Mouse (Mus musculus) right cerebral cortex, postnatal 4 days (tissue): ENCODE results near the gene Med16.

ENCODE experiments used
- DNase-seq: peaks from one replicate; pipeline ENCODE4 v3.0.0-alpha.2; 2022

Med16 gene

DNA sequence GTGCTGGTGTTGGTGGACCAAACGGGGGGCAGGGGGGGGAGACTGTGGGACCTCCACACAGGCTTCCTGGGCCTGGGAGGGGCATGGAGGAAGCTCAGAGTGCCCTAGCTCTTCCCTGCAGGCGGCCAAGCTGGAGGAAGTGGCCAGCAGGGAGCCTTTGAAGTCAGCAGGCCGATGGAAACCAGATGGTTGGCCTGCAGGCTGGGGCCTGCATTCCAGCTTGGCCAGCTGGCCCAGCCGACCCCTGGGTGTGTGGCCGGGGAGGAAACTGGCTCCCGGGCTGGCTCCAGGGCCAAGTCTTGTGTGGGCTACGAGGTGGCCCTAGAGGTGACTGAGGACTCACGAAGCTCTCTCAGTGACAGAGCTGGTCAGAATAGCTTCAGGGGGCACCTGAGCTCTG, 24.0 kb upstream of the Med16 start:
- peak; percentile 35 for DNase-seq

- no peak for DNase-seq
Observed at GRCm38 (mm10) chr10:79931797-79932196, 23.1 kb upstream of the Med16 start.

DNA sequence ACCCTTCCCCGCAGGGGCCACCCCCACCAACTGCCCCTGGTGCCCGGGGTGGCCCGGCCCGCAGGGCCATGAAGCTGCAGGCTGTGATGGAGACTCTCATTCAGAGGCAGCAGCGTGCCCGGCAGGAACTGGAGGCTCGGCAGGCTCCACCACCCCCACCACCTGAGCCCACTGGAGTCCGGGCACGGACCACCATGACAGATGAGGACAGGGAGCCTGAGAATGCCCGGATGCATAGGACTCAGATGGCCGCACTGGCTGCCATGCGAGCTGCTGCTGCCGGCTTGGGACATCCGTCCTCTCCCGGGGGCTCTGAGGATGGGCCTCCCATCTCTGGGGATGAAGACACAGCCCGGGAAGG, 22.1 kb upstream of the Med16 start:
- DNase-seq: no peak

DNA sequence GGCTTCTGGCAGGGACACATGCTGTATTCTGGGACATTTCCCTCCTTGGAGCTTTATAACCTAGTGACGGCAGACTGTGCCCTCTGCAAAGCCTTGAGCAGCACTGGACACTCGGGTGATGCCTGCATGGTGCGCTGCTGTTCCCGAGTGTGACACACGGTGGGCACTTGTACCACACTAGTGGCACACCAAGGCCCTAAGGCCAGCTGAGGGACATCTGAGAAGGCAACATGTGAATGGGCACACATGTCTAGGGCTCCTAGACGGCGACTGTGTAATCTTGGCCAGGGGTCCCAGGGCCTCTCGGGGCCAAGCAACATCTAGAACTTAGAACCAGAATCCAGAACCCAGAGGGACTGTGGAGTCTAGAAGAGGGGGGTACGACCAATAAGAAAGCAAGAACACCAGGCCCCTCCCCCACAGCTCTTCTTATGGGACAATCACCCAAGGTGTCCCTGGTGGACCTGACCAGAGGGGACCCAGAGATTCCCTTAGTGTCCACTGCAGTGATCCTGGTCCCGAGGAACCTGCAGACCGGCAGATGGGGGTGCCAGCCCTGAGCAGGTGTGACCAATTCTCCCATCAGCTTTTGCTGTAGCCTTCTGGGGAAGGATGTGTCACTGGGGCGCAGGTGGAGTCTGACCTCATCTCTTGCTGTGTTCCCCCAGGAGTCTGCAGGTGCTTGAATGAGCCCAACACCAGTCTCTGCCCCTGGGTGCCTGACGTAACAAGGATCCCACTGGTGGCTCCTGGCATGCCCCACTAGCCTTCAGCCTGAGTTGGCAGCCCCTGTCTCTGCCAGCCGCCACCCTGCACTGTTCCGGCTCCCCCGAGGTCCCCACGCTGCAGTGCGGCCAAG, 21.5 kb upstream of the Med16 start:
- no peak for DNase-seq

- DNase-seq: no peak
Observed at GRCm38 (mm10) chr10:79928907-79929701, 20.4 kb upstream of the Med16 start.

GRCm38 (mm10) chr10:79928030-79928694, 19.4 kb upstream of the Med16 start:
- DNase-seq: no peak

DNA sequence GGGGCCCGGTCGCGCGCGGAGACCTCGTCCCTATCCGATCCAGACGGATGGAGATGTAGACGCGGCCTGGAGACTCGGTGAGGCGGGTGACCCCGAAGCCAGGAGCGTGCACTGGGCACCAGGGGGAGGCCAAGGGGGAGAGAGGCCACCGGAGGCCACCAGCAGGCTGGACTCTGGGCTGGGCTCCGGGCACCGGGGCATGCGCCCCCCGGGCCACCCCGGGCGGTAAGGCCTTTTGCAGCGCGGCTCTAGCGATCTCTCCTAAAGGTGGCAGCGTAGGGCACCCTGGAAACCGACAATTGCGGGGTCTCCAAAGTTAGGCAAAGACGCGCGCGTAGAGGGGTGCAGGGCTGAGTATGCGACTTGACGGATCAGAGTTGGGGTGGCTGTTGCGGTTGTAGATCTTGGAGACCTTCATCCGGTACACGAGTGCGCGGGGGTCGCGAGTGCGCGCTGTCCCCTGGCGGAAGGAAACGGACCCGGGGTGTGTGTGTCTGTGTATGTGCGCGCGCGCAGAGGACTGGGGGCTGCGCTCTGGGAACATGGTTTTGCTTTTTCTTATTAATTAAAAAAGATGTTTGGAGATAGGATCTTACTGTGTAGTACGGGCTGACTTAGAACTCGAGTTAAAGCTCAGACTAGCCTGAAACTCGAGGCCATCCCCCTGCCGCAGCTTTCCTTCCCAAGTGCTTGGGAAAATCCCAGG, 18.8 kb upstream of the Med16 start:
- DNase-seq: peak; percentile 53

GRCm38 (mm10) chr10:79926491-79927323, 18.0 kb upstream of the Med16 start, which contains the start of gene Arid3a:
TSS of gene Arid3a (plus strand) at chr10:79927043.
- DNase-seq: peak; percentile 77

DNA sequence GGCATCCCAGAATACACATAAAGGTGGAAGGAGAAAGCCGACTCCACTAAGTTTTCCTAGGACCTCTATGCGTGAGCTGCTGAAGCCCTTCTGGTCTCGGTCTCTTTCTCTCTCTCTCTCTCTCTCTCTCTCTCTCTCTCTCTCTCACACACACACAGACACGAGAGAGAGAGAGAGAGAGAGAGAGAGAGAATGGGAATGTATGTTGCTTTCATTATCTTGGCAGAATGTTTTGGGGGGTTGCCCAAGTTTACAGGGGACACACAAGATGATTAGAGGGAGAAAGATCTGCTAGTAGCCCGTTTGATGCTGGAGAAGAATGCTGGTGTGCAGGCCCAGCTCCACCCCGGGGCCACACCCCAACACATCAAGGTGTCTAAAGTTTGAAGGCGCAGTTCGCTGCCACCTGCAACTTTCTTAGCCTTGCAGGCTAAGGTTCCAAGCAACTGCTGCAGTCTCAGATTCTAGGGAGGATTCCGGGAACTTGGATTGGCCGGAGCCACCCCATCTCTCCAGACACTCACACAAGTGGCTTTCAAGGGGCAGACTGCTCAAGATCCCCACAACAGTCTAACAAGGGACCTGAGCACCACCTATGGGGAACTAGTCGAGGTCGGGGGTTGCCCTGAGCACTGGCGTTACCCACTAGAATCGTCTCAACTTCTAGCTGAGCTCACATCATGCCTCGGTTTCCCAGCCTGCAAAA, 17.2 kb upstream of the Med16 start:
- DNase-seq: no peak

DNA sequence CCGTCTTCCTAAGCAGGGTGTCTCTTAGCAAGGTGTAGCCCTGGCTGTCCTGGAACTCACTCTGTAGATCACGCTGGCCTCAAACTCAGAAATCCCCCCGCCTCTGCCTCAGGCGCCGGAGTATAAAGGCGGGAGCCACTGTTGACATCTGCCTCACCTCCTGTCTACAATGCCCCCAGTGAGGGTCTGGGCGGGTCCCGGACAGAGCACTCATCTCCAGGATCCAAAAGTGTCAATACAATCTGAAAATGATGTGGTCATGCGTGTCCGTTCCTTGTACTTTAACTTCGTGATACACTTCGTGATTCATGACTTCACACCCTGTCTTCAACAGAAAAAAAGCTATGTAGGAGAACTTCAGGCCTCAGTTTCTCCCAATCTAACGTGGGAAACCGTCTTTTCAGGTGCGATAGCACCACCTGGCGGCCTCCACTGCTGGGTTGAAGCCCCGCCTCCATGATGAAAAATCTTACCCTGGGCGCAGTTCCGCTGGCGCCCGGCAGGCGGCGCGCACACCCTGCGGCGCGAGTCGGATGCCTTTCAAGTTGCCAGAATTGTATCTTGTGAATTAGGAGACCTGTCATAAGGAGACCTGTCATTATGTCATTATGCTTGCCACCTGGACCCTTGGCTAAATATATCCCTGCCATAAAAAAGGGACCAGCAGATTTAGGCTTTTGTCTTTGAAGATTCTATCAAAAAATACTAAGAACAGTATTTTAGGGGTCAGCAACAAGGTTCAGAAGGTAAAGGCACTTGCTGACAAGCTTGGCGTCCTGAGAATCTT, 16.5 kb upstream of the Med16 start:
- DNase-seq: peak; percentile 98

GRCm38 (mm10) chr10:79921572-79921971, 12.8 kb upstream of the Med16 start:
- no peak for DNase-seq

- DNase-seq: no peak
Observed at GRCm38 (mm10) chr10:79920958-79921535, 12.3 kb upstream of the Med16 start, which contains the start of gene R3hdm4. TSS of gene R3hdm4 (minus strand) at chr10:79921208.

DNA sequence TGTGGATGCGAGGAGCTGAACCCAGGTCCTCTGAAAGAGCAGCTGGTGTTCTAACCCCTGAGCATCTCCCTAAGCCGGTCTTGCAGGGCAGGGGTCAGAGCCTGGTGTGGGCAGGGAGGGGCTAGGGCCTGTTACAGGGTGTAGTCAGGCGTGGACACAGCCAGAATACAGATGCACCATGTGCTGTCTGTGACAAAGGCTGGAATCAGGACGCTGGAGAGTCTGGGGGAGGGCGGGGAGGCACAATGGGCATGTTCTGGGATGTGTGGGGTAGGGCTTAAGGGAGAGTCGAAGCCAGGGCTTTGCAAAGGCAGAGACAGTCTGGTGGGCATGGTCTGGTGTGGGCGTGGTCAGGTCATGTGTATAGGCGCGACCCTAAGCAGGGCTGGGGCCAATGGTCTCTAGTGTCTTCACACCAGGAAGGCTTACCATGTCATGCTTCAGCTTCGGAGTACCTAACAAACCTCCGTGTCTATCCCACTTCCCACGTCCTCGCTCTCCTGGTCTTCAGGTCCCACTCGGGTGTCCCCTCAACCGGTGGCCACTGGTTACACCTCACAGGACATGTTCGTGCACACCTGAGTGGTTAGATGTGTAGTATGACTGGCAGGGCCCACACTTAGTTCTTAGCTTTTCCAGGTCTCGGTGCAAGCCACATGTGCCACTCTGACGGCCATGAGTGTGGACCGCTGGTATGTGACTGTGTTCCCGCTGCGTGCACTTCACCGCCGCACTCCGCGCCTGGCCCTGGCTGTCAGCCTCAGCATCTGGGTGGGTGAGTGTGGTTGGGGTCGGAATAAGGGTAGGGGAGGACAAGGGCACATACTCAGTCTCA, 11.6 kb upstream of the Med16 start:
- DNase-seq: no peak

DNA sequence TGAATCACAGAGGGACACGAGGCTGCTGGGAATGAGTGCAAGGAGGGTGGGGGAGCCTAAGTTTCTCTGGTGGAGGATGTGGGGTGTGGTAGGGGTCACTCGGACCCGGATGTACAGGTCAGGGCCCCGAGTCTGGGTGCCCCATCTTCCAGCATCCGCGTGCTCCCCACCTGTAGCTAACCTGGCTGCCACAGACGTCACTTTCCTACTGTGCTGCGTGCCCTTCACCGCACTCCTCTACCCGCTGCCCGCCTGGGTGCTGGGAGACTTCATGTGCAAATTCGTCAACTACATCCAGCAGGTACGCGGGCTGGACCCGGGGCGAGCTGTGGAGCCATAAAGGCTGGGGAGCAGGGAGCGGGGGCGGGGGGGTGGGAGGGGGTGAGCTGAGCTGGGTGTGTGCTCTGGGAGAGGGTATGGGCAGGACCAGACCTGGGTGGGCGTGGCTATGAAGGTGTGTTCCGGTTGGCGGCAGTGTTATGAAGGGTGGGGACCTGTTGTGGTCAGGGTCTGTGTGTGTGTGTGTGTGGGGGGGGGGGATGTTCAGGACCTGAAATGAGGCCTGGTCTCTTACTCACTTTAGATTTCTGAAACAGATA, 10.6 kb upstream of the Med16 start:
- no peak for DNase-seq

GRCm38 (mm10) chr10:79918231-79919078, 9.7 kb upstream of the Med16 start:
- DNase-seq: no peak

GRCm38 (mm10) chr10:79917532-79918100, 8.9 kb upstream of the Med16 start:
- no peak for DNase-seq
